Mouse (Mus musculus): ENCODE results near the gene Qrich2.

GRCm38 (mm10) chr11:116515330-116516020 lies 49.4 kb upstream of the Qrich2 start:
- TF ChIP-seq CTCF (IDR thresholded peaks at IDR 0.05; ENCODE audit: low read depth) (peak; percentile 36; the same call in 1 of the 2 replicates), EP300 (optimal IDR thresholded peaks at IDR 0.05) (no peak)

Measured in stomach, postnatal 0 days (tissue).